Mouse (Mus musculus) G1E (cell line): ENCODE results near the gene Rcbtb2.

Experiments
- CTCF ChIP-seq: IDR thresholded peaks from 2 replicates; pipeline ENCODE4 v1.5.1; 2012; ENCODE audit warnings: low read depth, low read length, inconsistent platforms, mixed read lengths
- GATA1 ChIP-seq: IDR thresholded peaks from 2 replicates; pipeline ENCODE4 v1.6.1; 2012; ENCODE audit warnings: borderline replicate concordance, low read length, inconsistent platforms, mixed read lengths
- POLR2AphosphoS5 ChIP-seq: IDR thresholded peaks from 2 replicates; pipeline ENCODE4 v1.6.1; 2012; ENCODE audit warnings: low read depth, low read length, inconsistent platforms; ENCODE audit not compliant: insufficient replicate concordance
- TAL1 ChIP-seq: conservative IDR thresholded peaks from 2 replicates; pipeline ENCODE4 v1.6.1; 2012; ENCODE audit warnings: low read depth, low read length, inconsistent platforms, mixed read lengths

DNA sequence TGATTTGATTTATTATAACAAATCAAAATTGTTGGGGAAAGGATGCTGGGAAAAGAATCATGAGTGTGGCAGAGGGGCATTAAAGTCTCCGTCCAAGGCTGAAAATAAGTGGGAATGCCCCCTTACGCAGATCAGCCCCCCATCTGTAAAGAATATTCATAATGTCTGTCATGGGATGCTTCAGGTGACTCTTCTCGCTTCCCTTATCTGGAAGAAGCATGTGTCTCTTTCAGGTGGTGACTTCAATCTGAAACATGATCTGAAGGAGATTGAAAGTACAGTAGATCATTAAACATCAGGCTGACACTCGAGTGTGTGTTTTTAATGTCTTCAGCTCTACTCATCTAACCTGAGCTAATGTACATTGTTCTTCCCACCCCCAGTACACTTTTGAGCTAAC lies 22.7 kb downstream of the Rcbtb2 start:
- TF ChIP-seq CTCF (no peak), GATA1 (no peak), TAL1 (no peak), POLR2AphosphoS5 (no peak)
